Mouse (Mus musculus): Measurements from ENCODE around the gene Itga9. TPM values are rescaled to one million over a fixed set of nuclear protein-coding genes. Genes with fewer than 3 reads are reported as not detected.

Itga9 gene
- total and polyA plus RNA-seq, 2 experiments from 2014 or later, result 10.7 to 61.5 TPM

DNA sequence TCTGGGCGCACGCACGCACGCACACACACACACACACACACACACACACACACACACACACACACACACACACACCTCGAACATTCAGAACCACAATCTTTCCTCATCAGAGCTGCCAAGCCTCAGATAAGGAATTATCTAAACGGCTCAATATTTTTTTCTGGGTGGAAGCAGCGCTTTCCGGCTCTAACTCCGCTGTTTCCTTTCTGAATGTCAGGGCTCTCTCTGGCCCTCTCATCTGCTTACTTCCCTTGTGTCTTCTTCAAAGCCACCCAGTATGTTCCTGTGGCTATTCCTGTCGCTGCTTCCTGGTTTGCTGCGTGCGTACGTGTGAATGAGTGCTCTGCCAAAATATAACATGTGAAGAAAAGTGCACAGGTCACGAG lies 26.3 kb downstream of the Itga9 start:
- H3K4me2 ChIP-seq (ENCODE audit: low read depth, low read length), result peak overlapping the region; percentile 8; the same call in 1 of the 2 replicates
- H3K4me1 ChIP-seq (ENCODE audit: control insufficient read depth, insufficient read depth), result peaks cover 16% of the 10 kb centered on the region
- H3K27ac ChIP-seq (ENCODE audit: low read depth), result 0 out of 2 replicates have a peak overlapping the region, but pooled peaks have one; percentile 11
- 40% methylated on average over 14 of the region's 14 CpGs for WGBS
- no peaks in the 10 kb centered on the region for H3K27me3 ChIP-seq (ENCODE audit: control insufficient read depth, insufficient read depth, low read length)
- H3K9me3 ChIP-seq (replicated peaks; ENCODE audit: control insufficient read depth, low read length), result 0 out of 2 replicates have a peak, but pooled peaks cover 4% of the 10 kb centered on the region
- no peak overlapping the region for H3K4me3 ChIP-seq (ENCODE audit: low read depth, low read length)
- peaks cover 42% of the 10 kb centered on the region for H3K36me3 ChIP-seq (replicated peaks; ENCODE audit: control insufficient read depth, insufficient read depth, low read length)
- no peak overlapping the region for H3K9ac ChIP-seq (replicated peaks; ENCODE audit: low read depth, low read length)
- ATAC-seq (ENCODE audit: insufficient read depth, low read depth) (peak; percentile 39; the same call in 1 of the 2 replicates), DNase-seq (ENCODE audit: low spot score) (no peak)
- TF ChIP-seq CTCF (IDR thresholded peaks at IDR 0.05; ENCODE audit: low read depth), result no peak
- no peak for TF ChIP-seq EP300 (IDR thresholded peaks at IDR 0.05; ENCODE audit: low read depth)

DNA sequence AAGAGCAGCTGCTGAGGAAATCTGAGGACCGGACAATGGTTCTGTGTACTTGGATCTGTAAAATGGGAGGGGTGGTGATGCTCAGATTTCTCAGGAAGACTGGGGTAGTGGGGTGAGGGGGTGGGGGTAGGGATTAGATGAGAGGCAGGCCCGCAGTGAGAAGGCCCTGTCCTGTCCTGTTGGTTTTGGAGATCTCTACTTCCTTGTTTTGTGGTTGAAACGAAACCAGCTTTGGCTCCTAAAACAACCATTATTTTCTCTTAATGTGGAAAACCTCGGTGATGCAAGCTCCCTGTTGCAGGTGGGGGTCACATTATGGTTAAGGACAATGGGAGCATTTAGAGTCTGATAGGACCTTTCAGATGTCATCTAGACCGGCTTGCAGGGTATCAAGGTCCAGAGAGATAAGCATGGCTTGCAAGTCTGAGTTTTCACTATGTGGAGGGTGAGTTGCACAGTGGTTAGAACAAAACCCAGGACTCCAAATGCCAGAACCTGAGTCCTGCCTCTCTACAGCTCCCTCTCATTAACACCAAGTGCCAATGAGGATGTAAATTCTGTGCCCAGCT lies 32.2 kb downstream of the Itga9 start:
- H3K4me2 ChIP-seq (ENCODE audit: low read depth, low read length), result no peak overlapping the region
- no peak overlapping the region for H3K27ac ChIP-seq (ENCODE audit: low read depth)
- no peaks in the 10 kb centered on the region for H3K27me3 ChIP-seq (ENCODE audit: control insufficient read depth, insufficient read depth, low read length)
- WGBS, result 76% methylated on average over 5 of the region's 5 CpGs
- H3K9me3 ChIP-seq (replicated peaks; ENCODE audit: control insufficient read depth, low read length), result peaks cover 7% of the 10 kb centered on the region
- DNase-seq (ENCODE audit: low spot score) (no peak), ATAC-seq (ENCODE audit: insufficient read depth, low read depth) (no peak)
- TF ChIP-seq EP300 (IDR thresholded peaks at IDR 0.05; ENCODE audit: low read depth) (no peak), CTCF (IDR thresholded peaks at IDR 0.05; ENCODE audit: low read depth) (no peak)
- no peaks in the 10 kb centered on the region for H3K4me1 ChIP-seq (ENCODE audit: control insufficient read depth, insufficient read depth)
- H3K36me3 ChIP-seq (replicated peaks; ENCODE audit: control insufficient read depth, insufficient read depth, low read length), result peaks cover 50% of the 10 kb centered on the region
- H3K4me3 ChIP-seq (ENCODE audit: low read depth, low read length), result no peak overlapping the region
- H3K9ac ChIP-seq (replicated peaks; ENCODE audit: low read depth, low read length), result no peak overlapping the region

DNA sequence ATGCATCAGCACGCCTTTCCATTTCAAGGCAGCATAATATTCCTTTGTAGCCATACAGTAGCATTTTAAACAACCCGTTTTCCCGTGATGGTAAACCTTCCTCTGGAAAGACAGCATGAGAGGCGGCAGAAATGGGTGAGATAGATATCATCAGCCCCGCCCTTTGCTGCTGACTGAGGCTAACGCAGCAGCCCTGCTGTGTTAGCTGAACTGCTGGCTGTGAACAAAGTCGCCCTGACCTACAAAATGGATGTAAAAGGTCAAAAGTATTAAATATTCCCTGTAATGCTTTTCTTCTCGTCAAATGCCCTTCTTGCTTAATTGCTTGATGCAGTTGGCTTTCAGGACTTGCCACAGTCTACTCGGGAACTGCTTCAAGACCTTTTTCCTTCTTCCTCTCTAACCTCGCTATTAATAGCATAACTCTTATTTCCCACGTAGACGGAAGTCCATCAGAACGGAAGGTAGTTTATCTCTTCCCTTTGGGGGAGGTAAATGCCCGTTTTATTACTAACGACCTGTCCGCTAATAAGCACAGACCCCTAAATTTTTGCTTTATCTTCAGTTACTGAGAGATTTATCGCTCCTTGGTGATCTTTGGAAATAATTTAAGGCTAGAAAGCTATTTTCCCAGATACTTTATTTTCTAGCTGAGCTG lies 39.3 kb downstream of the Itga9 start:
- DNase-seq (ENCODE audit: low spot score), result no peak
- ATAC-seq (ENCODE audit: insufficient read depth, low read depth), result no peak
- H3K4me1 ChIP-seq (ENCODE audit: control insufficient read depth, insufficient read depth), result peaks cover 5% of the 10 kb centered on the region
- H3K27ac ChIP-seq (ENCODE audit: low read depth), result 0 out of 2 replicates have a peak overlapping the region, but pooled peaks have one; percentile 11
- H3K4me2 ChIP-seq (ENCODE audit: low read depth, low read length), result no peak overlapping the region
- WGBS, result 56% methylated on average over 17 of the region's 17 CpGs
- peaks cover 3% of the 10 kb centered on the region; the same call in 1 of the 2 replicates for H3K36me3 ChIP-seq (replicated peaks; ENCODE audit: control insufficient read depth, insufficient read depth, low read length)
- TF ChIP-seq CTCF (IDR thresholded peaks at IDR 0.05; ENCODE audit: low read depth), result no peak
- no peak for TF ChIP-seq EP300 (IDR thresholded peaks at IDR 0.05; ENCODE audit: low read depth)
- H3K27me3 ChIP-seq (ENCODE audit: control insufficient read depth, insufficient read depth, low read length), result no peaks in the 10 kb centered on the region
- no peak overlapping the region for H3K4me3 ChIP-seq (ENCODE audit: low read depth, low read length)
- H3K9ac ChIP-seq (replicated peaks; ENCODE audit: low read depth, low read length), result no peak overlapping the region
- H3K9me3 ChIP-seq (replicated peaks; ENCODE audit: control insufficient read depth, low read length), result no peaks in the 10 kb centered on the region

DNA sequence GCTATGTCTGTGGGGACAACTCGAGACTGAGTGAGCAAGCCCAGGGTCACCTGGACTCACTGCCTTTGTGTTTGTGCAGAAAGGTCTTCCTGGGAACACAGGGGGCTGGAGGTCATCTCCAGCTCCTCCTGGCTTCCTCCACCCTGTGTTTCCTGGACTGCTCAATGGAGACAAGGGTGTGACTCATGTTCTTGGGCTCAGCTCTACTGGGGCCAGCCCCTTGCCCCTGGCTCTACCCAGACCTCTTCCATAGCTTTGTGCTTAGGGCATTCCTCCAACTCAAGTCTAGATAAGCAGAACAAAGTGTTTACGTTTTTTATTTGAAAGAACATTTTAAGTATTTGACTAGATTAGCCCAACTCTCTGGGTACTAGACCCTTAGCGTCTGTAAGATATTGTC lies 41.0 kb downstream of the Itga9 start:
- WGBS, result 43% methylated on average over 3 of the region's 3 CpGs
- DNase-seq (ENCODE audit: low spot score), result no peak
- Histone ChIP-seq H3K27ac (ENCODE audit: low read depth) (0 out of 2 replicates have a peak overlapping the region, but pooled peaks have one; percentile 12), H3K4me2 (ENCODE audit: low read depth, low read length) (no peak overlapping the region), H3K36me3 (replicated peaks; ENCODE audit: control insufficient read depth, insufficient read depth, low read length) (0 out of 2 replicates have a peak, but pooled peaks cover 3% of the 10 kb centered on the region), H3K27me3 (ENCODE audit: control insufficient read depth, insufficient read depth, low read length) (no peaks in the 10 kb centered on the region), H3K9me3 (replicated peaks; ENCODE audit: control insufficient read depth, low read length) (no peaks in the 10 kb centered on the region), H3K4me3 (ENCODE audit: low read depth, low read length) (no peak overlapping the region), H3K4me1 (ENCODE audit: control insufficient read depth, insufficient read depth) (peaks cover 10% of the 10 kb centered on the region), H3K9ac (replicated peaks; ENCODE audit: low read depth, low read length) (no peak overlapping the region)
- ATAC-seq (ENCODE audit: insufficient read depth, low read depth), result peak; percentile 80
- TF ChIP-seq CTCF (IDR thresholded peaks at IDR 0.05; ENCODE audit: low read depth) (no peak), EP300 (IDR thresholded peaks at IDR 0.05; ENCODE audit: low read depth) (no peak)

DNA sequence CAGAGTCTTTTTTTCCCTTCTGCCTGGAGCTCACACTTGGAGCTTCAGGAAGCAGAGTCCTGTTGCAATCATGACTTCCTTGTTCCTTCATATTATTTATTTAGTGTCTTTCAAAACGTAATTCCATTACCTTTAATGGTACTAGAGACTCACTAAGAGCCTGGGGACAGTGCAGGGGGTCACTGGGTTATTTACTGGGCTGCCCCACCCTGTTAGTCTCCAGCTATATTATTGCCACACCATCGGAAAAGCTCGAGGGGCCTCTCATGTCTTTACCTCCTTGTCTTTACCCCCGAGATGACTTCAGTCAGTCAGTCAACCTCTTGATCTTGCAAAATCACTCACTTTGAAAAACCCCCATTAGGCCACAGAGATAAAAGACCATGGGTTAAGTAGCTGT lies 44.5 kb downstream of the Itga9 start:
- Histone ChIP-seq H3K9ac (replicated peaks; ENCODE audit: low read depth, low read length) (no peak overlapping the region), H3K4me1 (ENCODE audit: control insufficient read depth, insufficient read depth) (peaks cover 11% of the 10 kb centered on the region), H3K36me3 (replicated peaks; ENCODE audit: control insufficient read depth, insufficient read depth, low read length) (0 out of 2 replicates have a peak, but pooled peaks cover 12% of the 10 kb centered on the region), H3K4me2 (ENCODE audit: low read depth, low read length) (no peak overlapping the region), H3K27me3 (ENCODE audit: control insufficient read depth, insufficient read depth, low read length) (no peaks in the 10 kb centered on the region), H3K9me3 (replicated peaks; ENCODE audit: control insufficient read depth, low read length) (no peaks in the 10 kb centered on the region), H3K27ac (ENCODE audit: low read depth) (no peak overlapping the region), H3K4me3 (ENCODE audit: low read depth, low read length) (no peak overlapping the region)
- TF ChIP-seq EP300 (IDR thresholded peaks at IDR 0.05; ENCODE audit: low read depth) (no peak), CTCF (IDR thresholded peaks at IDR 0.05; ENCODE audit: low read depth) (no peak)
- DNase-seq (ENCODE audit: low spot score), result no peak
- 50% methylated on average over 4 of the region's 4 CpGs for WGBS
- no peak for ATAC-seq (ENCODE audit: insufficient read depth, low read depth)

Data from heart, postnatal 0 days (tissue).